Mouse (Mus musculus) forebrain, embryonic 11.5 days (tissue): Measurements from ENCODE around the gene Nudt8. TPM values are rescaled to one million over a fixed set of nuclear protein-coding genes. Genes with fewer than 3 reads are reported as not detected.

ENCODE experiments used
- ATAC-seq: fragments of 200-750 bp; cut with Nextera tagmentation; replicated peaks from 2 replicates; pipeline ENCODE4 v1.8.0; 2017; ENCODE audit warnings: moderate TSS enrichment; ENCODE audit not compliant: low FRiP score
- DNase-seq: peaks from one replicate; pipeline ENCODE4 v3.0.0-alpha.2; 2017; ENCODE audit warnings: low spot score
- H3K27ac ChIP-seq: fragments of 300-500 bp; sonication (generic); 2 replicates; pipeline ENCODE4 v1.5.1; 2014; ENCODE audit warnings: low read depth, low read length
- H3K27me3 ChIP-seq: fragments of 300-500 bp; sonication (generic); 2 replicates; pipeline ENCODE4 v1.6.1; 2014; ENCODE audit warnings: mild to moderate bottlenecking, low read length, mixed read lengths; ENCODE audit not compliant: control insufficient read depth, insufficient read depth
- H3K36me3 ChIP-seq: fragments of 300-500 bp; sonication (generic); 2 replicates; pipeline ENCODE4 v1.6.1; 2014; ENCODE audit warnings: mild to moderate bottlenecking, low read length, moderate library complexity, mixed read lengths; ENCODE audit not compliant: control insufficient read depth, insufficient read depth
- H3K4me1 ChIP-seq: fragments of 300-500 bp; sonication (generic); replicated peaks from 2 replicates; pipeline ENCODE4 v1.6.1; 2014; ENCODE audit warnings: low read length, mixed read lengths; ENCODE audit not compliant: control insufficient read depth, insufficient read depth
- H3K4me2 ChIP-seq: fragments of 300-500 bp; sonication (generic); 2 replicates; pipeline ENCODE4 v1.6.1; 2014; ENCODE audit warnings: low read depth, mild to moderate bottlenecking, low read length, moderate library complexity, mixed read lengths; ENCODE audit not compliant: severe bottlenecking
- H3K4me3 ChIP-seq: fragments of 300-500 bp; sonication (generic); 2 replicates; pipeline ENCODE4 v1.5.1; 2014; ENCODE audit warnings: low read depth, low read length
- H3K9ac ChIP-seq: fragments of 300-500 bp; sonication (generic); 2 replicates; pipeline ENCODE4 v1.6.1; 2014; ENCODE audit warnings: low read length
- H3K9me3 ChIP-seq: fragments of 300-500 bp; sonication (generic); 2 replicates; pipeline ENCODE4 v1.6.1; 2016; ENCODE audit warnings: low read length, mixed read lengths; ENCODE audit not compliant: control insufficient read depth
- WGBS: fragments of 180-500 bp; shearing (Covaris S2); extraction: QIAGEN DNeasy Blood & Tissue Kit; methylation state at CpG from one replicate; pipeline ENCODE4 v1.1.7; 2014; 5-methylcytosine and 5-hydroxymethylcytosine counted together
- polyA plus RNA-seq: library from polyadenylated mRNA; unstranded; fragments of >200 nt; fragmentation: Nextera tagmentation; extraction: Ambion mirVana; gene quantifications from 2 replicates; pipeline ENCODE4 v1.2.1, GENCODE M21; 2014

The Nudt8 gene
- polyA plus RNA-seq, 1 experiment from 2014 or later = 21.9 TPM

DNA sequence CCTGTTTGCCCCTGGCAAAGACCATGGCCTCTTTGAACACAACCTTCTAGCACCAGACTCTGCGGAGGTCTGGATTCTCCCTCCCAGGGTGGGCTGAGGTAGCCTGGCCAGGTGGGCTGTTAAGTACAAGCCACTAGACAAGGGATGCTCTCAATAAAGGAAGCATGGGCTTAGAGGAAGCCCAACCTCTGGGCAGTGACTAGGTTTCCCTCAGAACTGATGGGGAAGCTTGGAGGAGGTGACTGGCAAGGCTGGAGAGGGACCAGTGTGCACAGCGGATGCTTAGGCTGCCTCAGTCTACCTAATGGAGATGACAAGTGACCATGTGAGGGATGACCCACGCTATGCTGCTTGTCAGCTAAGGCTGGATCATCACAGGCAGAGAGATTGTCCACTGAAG, 8.4 kb upstream of the Nudt8 start:
- DNase-seq = no peak
- Histone ChIP-seq H3K4me1 (no peaks in the 10 kb centered on the region), H3K9me3 (no peaks in the 10 kb centered on the region), H3K36me3 (no peaks in the 10 kb centered on the region), H3K27ac (no peak overlapping the region), H3K4me3 (no peak overlapping the region), H3K9ac (no peak overlapping the region), H3K27me3 (no peaks in the 10 kb centered on the region), H3K4me2 (no peak overlapping the region)
- 81% methylated on average over 3 of the region's 3 CpGs for WGBS
- ATAC-seq = no peak

DNA sequence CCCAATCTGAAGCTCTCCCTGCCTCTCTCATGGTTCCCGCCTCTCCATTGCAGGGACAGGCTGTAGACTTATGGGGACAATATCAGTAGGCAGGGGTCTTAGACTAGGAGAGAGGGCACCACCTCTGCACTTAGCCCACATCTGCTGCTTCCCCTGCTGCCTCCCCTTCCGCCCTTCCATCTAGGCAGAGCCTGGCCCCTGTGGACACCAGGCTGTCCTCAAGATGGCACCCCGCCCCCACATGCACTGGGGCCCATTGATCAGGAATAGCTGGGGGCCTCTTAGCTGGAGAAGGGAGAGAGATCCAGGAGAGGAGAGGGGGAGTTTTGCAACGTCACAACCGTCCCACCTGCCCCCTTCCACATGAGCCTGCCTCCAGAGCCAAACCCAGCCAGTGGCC, 8.0 kb upstream of the Nudt8 start, which contains the start of gene Tbx10:
TSS of gene Tbx10 (plus strand) at position 337 of the 400 bp plus-strand sequence.
- H3K27ac ChIP-seq = no peak within 1 kb of the TSS
- H3K36me3 ChIP-seq = no peaks in the 10 kb centered on the region
- DNase-seq (no peak), ATAC-seq (no peak)
- H3K9me3 ChIP-seq = no peaks in the 10 kb centered on the region
- H3K4me1 ChIP-seq = no peaks in the 10 kb centered on the region
- WGBS = 53% methylated on average over 5 of the region's 5 CpGs
- H3K4me2 ChIP-seq = no peak within 1 kb of the TSS
- no peak within 1 kb of the TSS for H3K9ac ChIP-seq
- H3K27me3 ChIP-seq = no peaks in the 10 kb centered on the region
- H3K4me3 ChIP-seq = no peak within 1 kb of the TSS

DNA sequence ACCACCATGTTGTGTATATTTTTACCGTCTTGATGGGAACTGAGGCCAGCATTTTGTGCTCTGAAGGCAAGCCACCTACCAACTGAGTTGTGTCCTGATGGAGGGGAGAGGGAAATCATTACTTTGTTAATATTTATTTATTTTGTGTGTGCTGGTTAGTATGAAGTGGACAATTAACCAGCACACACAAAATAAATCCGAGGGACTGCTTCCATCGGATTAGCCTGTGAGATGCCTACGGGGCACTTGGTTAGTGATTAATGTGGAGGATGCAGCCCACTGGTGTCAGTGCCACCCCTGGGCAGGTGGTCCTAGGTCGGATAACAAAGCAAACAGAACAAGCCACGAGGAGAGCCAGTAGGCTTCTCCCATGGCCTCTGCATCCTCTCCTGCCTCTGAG, 5.4 kb upstream of the Nudt8 start:
- ATAC-seq = no peak
- Histone ChIP-seq H3K36me3 (no peaks in the 10 kb centered on the region), H3K27ac (no peak overlapping the region), H3K27me3 (no peaks in the 10 kb centered on the region), H3K9ac (no peak overlapping the region), H3K9me3 (no peaks in the 10 kb centered on the region), H3K4me3 (no peak overlapping the region), H3K4me2 (no peak overlapping the region), H3K4me1 (peaks cover 2% of the 10 kb centered on the region; the same call in 1 of the 2 replicates)
- 71% methylated on average over 6 of the region's 6 CpGs for WGBS
- no peak for DNase-seq

DNA sequence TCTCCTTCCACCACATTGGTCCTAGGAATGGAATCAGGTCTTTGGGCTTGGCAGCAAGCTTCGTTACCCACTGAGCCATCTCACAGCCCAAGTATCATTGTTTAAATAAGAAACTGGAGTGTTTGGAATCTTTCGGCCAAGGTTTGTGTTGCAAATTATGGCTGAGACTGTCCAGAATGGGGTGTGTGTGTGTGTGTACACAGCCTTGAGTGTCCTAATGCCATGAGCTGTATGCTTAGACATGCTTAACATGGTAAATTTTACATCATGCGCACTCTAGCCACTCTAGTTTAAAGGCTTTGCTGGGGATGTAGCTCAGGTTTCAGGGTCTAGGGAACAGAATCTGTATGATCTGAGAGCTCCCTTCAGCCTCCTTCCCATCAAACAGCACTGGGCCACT, 4.9 kb upstream of the Nudt8 start:
- Histone ChIP-seq H3K4me2 (no peak overlapping the region), H3K4me1 (peaks cover 2% of the 10 kb centered on the region; the same call in 1 of the 2 replicates), H3K27me3 (no peaks in the 10 kb centered on the region), H3K9me3 (no peaks in the 10 kb centered on the region), H3K36me3 (no peaks in the 10 kb centered on the region), H3K27ac (no peak overlapping the region), H3K4me3 (no peak overlapping the region), H3K9ac (no peak overlapping the region)
- DNase-seq (no peak), ATAC-seq (no peak)
- WGBS = 90% methylated on average over 3 of the region's 3 CpGs

DNA sequence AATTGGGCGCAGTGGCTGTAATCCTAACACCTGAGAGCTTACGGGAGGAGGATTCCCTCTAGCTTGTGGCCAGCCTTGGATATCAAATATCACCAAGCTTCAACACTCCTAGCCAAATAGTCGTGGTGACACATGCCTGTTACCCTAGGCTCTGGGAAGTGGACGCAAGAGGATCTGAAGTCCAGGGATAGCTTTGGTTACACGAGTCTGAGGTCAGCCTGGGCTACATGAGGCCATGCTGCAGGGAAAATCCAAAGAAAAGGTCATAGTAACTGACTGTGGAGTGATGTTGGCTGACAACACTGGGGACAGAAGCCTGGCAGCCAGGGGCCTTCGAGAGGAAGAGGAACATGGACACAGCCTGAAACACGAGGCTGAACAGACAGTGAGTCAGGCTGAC, 4.3 kb upstream of the Nudt8 start:
- no peak for ATAC-seq
- Histone ChIP-seq H3K9me3 (no peaks in the 10 kb centered on the region), H3K36me3 (no peaks in the 10 kb centered on the region), H3K4me1 (peaks cover 2% of the 10 kb centered on the region; the same call in 1 of the 2 replicates), H3K27me3 (no peaks in the 10 kb centered on the region), H3K4me3 (no peak overlapping the region), H3K27ac (no peak overlapping the region), H3K9ac (no peak overlapping the region), H3K4me2 (no peak overlapping the region)
- no peak for DNase-seq
- WGBS = 77% methylated on average over 7 of the region's 7 CpGs

DNA sequence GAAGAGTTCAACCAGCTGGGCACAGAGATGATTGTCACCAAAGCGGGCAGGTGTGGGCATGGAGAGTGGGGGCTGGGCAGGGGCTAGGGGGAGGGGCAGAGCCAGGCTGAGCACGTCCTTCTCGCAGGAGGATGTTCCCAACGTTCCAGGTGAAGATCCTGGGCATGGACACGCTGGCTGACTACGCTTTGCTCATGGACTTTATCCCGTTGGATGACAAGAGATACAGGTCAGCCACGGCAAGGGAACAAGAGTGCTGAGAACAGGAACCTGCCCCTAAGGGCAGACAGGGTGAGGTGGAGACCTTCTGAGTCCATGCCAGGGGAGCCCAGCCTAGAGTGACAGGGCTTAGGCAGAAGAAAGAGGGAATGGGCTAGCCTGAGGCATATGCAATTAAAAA, 3.6 kb upstream of the Nudt8 start:
- Histone ChIP-seq H3K4me2 (no peak overlapping the region), H3K9ac (no peak overlapping the region), H3K27me3 (no peaks in the 10 kb centered on the region), H3K4me3 (no peak overlapping the region), H3K9me3 (no peaks in the 10 kb centered on the region), H3K27ac (no peak overlapping the region), H3K36me3 (no peaks in the 10 kb centered on the region), H3K4me1 (peaks cover 2% of the 10 kb centered on the region; the same call in 1 of the 2 replicates)
- no peak for ATAC-seq
- WGBS = 87% methylated on average over 8 of the region's 8 CpGs
- no peak for DNase-seq

DNA sequence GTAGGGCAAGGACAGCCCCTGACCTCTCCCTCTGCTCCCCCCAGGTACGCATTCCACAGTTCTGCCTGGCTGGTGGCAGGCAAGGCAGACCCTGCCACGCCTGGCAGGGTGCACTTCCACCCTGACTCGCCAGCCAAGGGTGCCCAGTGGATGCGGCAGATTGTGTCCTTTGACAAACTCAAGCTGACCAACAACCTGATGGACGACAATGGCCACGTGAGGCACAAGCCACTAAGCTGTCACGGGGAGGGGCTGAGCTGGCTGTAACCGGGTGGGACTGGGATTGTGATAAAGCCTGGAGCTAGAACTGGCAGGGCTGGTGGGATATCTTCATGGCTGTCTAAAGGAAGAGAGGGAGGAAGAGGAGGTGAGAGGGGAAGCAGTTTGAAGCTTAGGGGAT, 3.1 kb upstream of the Nudt8 start:
- Histone ChIP-seq H3K4me3 (no peak overlapping the region), H3K9me3 (no peaks in the 10 kb centered on the region), H3K4me2 (no peak overlapping the region), H3K4me1 (peaks cover 2% of the 10 kb centered on the region; the same call in 1 of the 2 replicates), H3K36me3 (no peaks in the 10 kb centered on the region), H3K27ac (no peak overlapping the region), H3K27me3 (no peaks in the 10 kb centered on the region), H3K9ac (no peak overlapping the region)
- 67% methylated on average over 8 of the region's 8 CpGs for WGBS
- DNase-seq (no peak), ATAC-seq (no peak)

DNA sequence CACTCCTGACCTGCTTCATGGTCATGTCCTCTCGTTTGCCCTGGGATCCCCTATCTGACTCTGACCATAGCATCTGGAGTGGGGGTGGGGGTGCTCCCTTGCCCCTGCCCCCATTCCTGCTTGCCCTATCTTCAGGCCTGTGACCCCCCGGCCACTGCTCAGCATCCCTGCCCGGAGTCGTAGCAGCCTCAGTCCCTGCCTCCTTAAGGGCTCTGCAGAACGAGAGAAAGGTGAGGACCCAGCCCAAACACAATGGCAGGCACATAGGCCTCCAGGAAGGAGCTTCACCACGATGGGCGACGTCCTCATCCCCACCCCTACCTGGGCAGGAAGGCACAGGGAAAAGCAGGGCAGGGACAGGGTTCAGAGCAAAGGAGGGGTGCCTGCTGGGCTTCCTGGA, 2.0 kb upstream of the Nudt8 start:
- no peak for ATAC-seq
- 71% methylated on average over 8 of the region's 8 CpGs for WGBS
- Histone ChIP-seq H3K9me3 (no peaks in the 10 kb centered on the region), H3K4me1 (peaks cover 2% of the 10 kb centered on the region; the same call in 1 of the 2 replicates), H3K27me3 (no peaks in the 10 kb centered on the region), H3K36me3 (no peaks in the 10 kb centered on the region), H3K9ac (no peak overlapping the region), H3K4me3 (no peak overlapping the region), H3K27ac (no peak overlapping the region), H3K4me2 (no peak overlapping the region)
- no peak for DNase-seq

DNA sequence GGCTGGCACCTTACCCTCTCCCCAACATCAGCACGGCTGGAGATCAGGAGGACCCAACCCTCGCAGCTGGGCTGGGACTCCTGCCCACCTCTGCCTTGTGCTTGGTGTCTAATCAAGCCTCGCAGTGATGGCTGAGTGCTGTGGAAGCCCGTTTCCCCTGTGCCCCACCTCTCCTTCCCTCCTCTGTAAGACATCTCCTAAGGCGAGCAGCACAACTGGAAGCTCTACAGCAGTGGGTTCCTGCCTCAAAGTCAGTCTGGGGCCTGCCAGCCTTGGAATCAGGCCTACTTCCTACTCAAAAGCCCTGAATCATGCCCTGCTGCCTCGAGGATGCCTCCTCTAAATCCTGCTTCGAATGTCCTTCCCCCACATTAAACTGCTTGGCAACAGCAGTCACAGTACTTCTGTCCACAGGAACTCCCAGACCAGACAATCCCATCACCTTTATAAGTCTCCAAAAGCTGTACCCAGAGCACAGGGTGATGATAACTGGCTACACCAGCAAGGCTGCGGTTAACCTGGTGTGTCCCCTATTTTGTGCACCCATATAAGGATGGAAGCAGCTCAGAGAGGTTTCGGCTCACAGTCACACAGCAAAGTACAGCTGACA, 1.2 kb upstream of the Nudt8 start:
- 89% methylated on average over 9 of the region's 9 CpGs for WGBS
- ATAC-seq = no peak
- no peak overlapping the region for H3K4me3 ChIP-seq
- no peak for DNase-seq
- no peak overlapping the region for H3K27ac ChIP-seq
- peak overlapping the region; percentile 90; the same call in 1 of the 2 replicates for H3K4me2 ChIP-seq
- H3K4me1 ChIP-seq = peaks cover 2% of the 10 kb centered on the region; the same call in 1 of the 2 replicates
- no peaks in the 10 kb centered on the region for H3K36me3 ChIP-seq
- H3K27me3 ChIP-seq = no peaks in the 10 kb centered on the region
- H3K9me3 ChIP-seq = no peaks in the 10 kb centered on the region
- peak overlapping the region; percentile 47 for H3K9ac ChIP-seq
